Mouse (Mus musculus) forebrain, postnatal 0 days (tissue): ENCODE measurements at regions not wholly inside any gene's neighbourhood (a gene's known extent, or its start where the extent isn't known, plus 50 kb on each side); places are given as distances from the start of the nearest gene placed in this dataset.

Experiments used
- ATAC-seq: fragments of 200-750 bp; cut with Nextera tagmentation; 2 replicates; pipeline ENCODE4 v1.8.0; 2017; ENCODE audit warnings: mild to moderate bottlenecking, moderate library complexity
- DNase-seq: peaks from one replicate; pipeline ENCODE4 v3.0.0-alpha.2; 2015
- H3K27ac ChIP-seq: fragments of 300-500 bp; sonication (generic); 2 replicates; pipeline ENCODE4 v1.5.1; 2014; ENCODE audit warnings: low read depth, mild to moderate bottlenecking, antibody characterized with exemption, low read length, moderate library complexity, mixed read lengths
- H3K27me3 ChIP-seq: fragments of 300-500 bp; sonication (generic); 2 replicates; pipeline ENCODE4 v1.6.1; 2014; ENCODE audit warnings: mild to moderate bottlenecking, low read length, mixed read lengths; ENCODE audit not compliant: insufficient read depth
- H3K36me3 ChIP-seq: fragments of 300-500 bp; sonication (generic); 2 replicates; pipeline ENCODE4 v1.6.1; 2014; ENCODE audit warnings: mild to moderate bottlenecking, moderate library complexity; ENCODE audit not compliant: insufficient read depth
- H3K4me1 ChIP-seq: fragments of 300-500 bp; sonication (generic); 2 replicates; pipeline ENCODE4 v1.6.1; 2014; ENCODE audit warnings: antibody characterized with exemption; ENCODE audit not compliant: insufficient read depth
- H3K4me2 ChIP-seq: fragments of 300-500 bp; sonication (generic); 2 replicates; pipeline ENCODE4 v1.6.1; 2014; ENCODE audit warnings: low read depth, mild to moderate bottlenecking, moderate library complexity
- H3K4me3 ChIP-seq: fragments of 300-500 bp; sonication (generic); 2 replicates; pipeline ENCODE4 v1.5.1; 2014; ENCODE audit warnings: low read depth, low read length, mixed read lengths
- H3K9ac ChIP-seq: fragments of 300-500 bp; sonication (generic); 2 replicates; pipeline ENCODE4 v1.6.1; 2014; ENCODE audit warnings: mild to moderate bottlenecking
- H3K9me3 ChIP-seq: fragments of 300-500 bp; sonication (generic); 2 replicates; pipeline ENCODE4 v1.6.1; 2016; ENCODE audit warnings: low read length
- CTCF ChIP-seq: sonication (generic); IDR thresholded peaks from 2 replicates; pipeline ENCODE4 v1.5.1; 2016; ENCODE audit warnings: antibody characterized with exemption, control low read depth, low read depth
- WGBS: fragments of 180-500 bp; shearing (Covaris S2); extraction: QIAGEN DNeasy Blood & Tissue Kit; methylation state at CpG from one replicate; pipeline ENCODE4 v1.1.7; 2014; 5-methylcytosine and 5-hydroxymethylcytosine counted together

GRCm38 (mm10) chr10:117461261-117461660 lies 81.4 kb upstream of the Cpsf6 start:
- Histone ChIP-seq H3K36me3 (no peaks in the 10 kb centered on the region), H3K9me3 (no peaks in the 10 kb centered on the region), H3K4me2 (no peak overlapping the region), H3K9ac (no peak overlapping the region), H3K27ac (no peak overlapping the region), H3K4me1 (no peaks in the 10 kb centered on the region), H3K4me3 (no peak overlapping the region), H3K27me3 (no peaks in the 10 kb centered on the region)
- no peak for DNase-seq
- WGBS: 87% methylated on average over 4 of the region's 4 CpGs
- no peak for ATAC-seq
- no peak for TF ChIP-seq CTCF

GRCm38 (mm10) chr10:117460366-117460730 lies 80.5 kb upstream of the Cpsf6 start:
- WGBS: 95% methylated on average over 6 of the region's 6 CpGs
- no peak overlapping the region for H3K4me2 ChIP-seq
- ATAC-seq (no peak), DNase-seq (no peak)
- H3K36me3 ChIP-seq: no peaks in the 10 kb centered on the region
- TF ChIP-seq CTCF: no peak
- H3K9me3 ChIP-seq: no peaks in the 10 kb centered on the region
- no peaks in the 10 kb centered on the region for H3K27me3 ChIP-seq
- no peak overlapping the region for H3K4me3 ChIP-seq
- H3K27ac ChIP-seq: no peak overlapping the region
- H3K4me1 ChIP-seq: no peaks in the 10 kb centered on the region
- no peak overlapping the region for H3K9ac ChIP-seq

GRCm38 (mm10) chr10:117459651-117460365 lies 80.0 kb upstream of the Cpsf6 start:
- ATAC-seq: no peak
- H3K9me3 ChIP-seq: no peaks in the 10 kb centered on the region
- WGBS: 87% methylated on average over 10 of the region's 10 CpGs

GRCm38 (mm10) chr10:117459041-117459475 lies 79.2 kb upstream of the Cpsf6 start:
- Histone ChIP-seq H3K4me1 (no peaks in the 10 kb centered on the region), H3K27me3 (no peaks in the 10 kb centered on the region), H3K4me3 (no peak overlapping the region), H3K36me3 (no peaks in the 10 kb centered on the region), H3K27ac (no peak overlapping the region), H3K9ac (no peak overlapping the region), H3K9me3 (no peaks in the 10 kb centered on the region), H3K4me2 (no peak overlapping the region)
- 98% methylated on average over 2 of the region's 2 CpGs for WGBS
- ATAC-seq (no peak), DNase-seq (no peak)
- no peak for TF ChIP-seq CTCF

More at GRCm38 (mm10) chr10:117459651-117460365, 80.0 kb upstream of the Cpsf6 start:
- TF ChIP-seq CTCF: no peak
- H3K36me3 ChIP-seq: no peaks in the 10 kb centered on the region
- H3K27ac ChIP-seq: no peak overlapping the region
- no peaks in the 10 kb centered on the region for H3K27me3 ChIP-seq
- no peak overlapping the region for H3K4me2 ChIP-seq
- H3K4me3 ChIP-seq: no peak overlapping the region
- H3K4me1 ChIP-seq: no peaks in the 10 kb centered on the region
- DNase-seq: no peak
- H3K9ac ChIP-seq: no peak overlapping the region

GRCm38 (mm10) chr10:117458271-117459040 lies 78.6 kb upstream of the Cpsf6 start:
- Histone ChIP-seq H3K9ac (no peak overlapping the region), H3K36me3 (no peaks in the 10 kb centered on the region), H3K4me2 (no peak overlapping the region), H3K4me3 (no peak overlapping the region), H3K27me3 (no peaks in the 10 kb centered on the region), H3K9me3 (no peaks in the 10 kb centered on the region), H3K27ac (no peak overlapping the region), H3K4me1 (no peaks in the 10 kb centered on the region)
- DNase-seq (no peak), ATAC-seq (no peak)
- 85% methylated on average over 11 of the region's 11 CpGs for WGBS
- no peak for TF ChIP-seq CTCF

- Histone ChIP-seq H3K4me3 (no peak overlapping the region), H3K27me3 (no peaks in the 10 kb centered on the region), H3K9ac (no peak overlapping the region), H3K4me1 (no peaks in the 10 kb centered on the region), H3K27ac (no peak overlapping the region), H3K4me2 (no peak overlapping the region), H3K36me3 (no peaks in the 10 kb centered on the region), H3K9me3 (no peaks in the 10 kb centered on the region)
- DNase-seq (no peak), ATAC-seq (no peak)
- TF ChIP-seq CTCF: no peak
- WGBS: 65% methylated on average over 2 of the region's 2 CpGs
Observed at GRCm38 (mm10) chr10:117457701-117457950, 77.8 kb upstream of the Cpsf6 start.

GRCm38 (mm10) chr10:117456904-117457700 lies 77.3 kb upstream of the Cpsf6 start:
- DNase-seq (no peak), ATAC-seq (no peak)
- Histone ChIP-seq H3K4me2 (no peak overlapping the region), H3K27ac (no peak overlapping the region), H3K27me3 (no peaks in the 10 kb centered on the region), H3K4me3 (no peak overlapping the region), H3K9me3 (no peaks in the 10 kb centered on the region), H3K4me1 (no peaks in the 10 kb centered on the region), H3K9ac (no peak overlapping the region), H3K36me3 (no peaks in the 10 kb centered on the region)
- no peak for TF ChIP-seq CTCF
- 37% methylated on average over 18 of the region's 18 CpGs for WGBS
